Mouse (Mus musculus) ES-CJ7 (cell line): ENCODE results near the gene Auts2.
A peak's percentile ranks its signal among the peaks of the same experiment; 100 is the strongest.
"Not testable (repeated sequence)": the region's sequence is repeated elsewhere in the genome, so short reads cannot be mapped to it uniquely, and the experiment has no call there.

Experiments used
- DNase-seq: peaks from one replicate; pipeline ENCODE4 v3.0.0; 2011; ENCODE audit warnings: low read depth, low spot score

Auts2 gene

GRCm38 (mm10) chr5:132543118-132544071 lies at the start of gene Auts2:
Gene Auts2 (minus strand): TSS chr5:132543344.
- DNase-seq: peak; percentile 94

- DNase-seq: no peak
Observed at GRCm38 (mm10) chr5:132591721-132592695, 48.9 kb upstream of the Auts2 start.

GRCm38 (mm10) chr5:132579774-132580173 lies 36.6 kb upstream of the Auts2 start:
- DNase-seq: no peak

GRCm38 (mm10) chr5:132560771-132561170 lies 17.6 kb upstream of the Auts2 start:
- DNase-seq: not testable (repeated sequence)

GRCm38 (mm10) chr5:132545761-132546160 lies 2.6 kb upstream of the Auts2 start:
- no peak for DNase-seq

GRCm38 (mm10) chr5:132544176-132544995 lies 1.2 kb upstream of the Auts2 start:
- DNase-seq: peak; percentile 44

- DNase-seq: peak; percentile 31
Observed at GRCm38 (mm10) chr5:132542381-132543020, 643 bp downstream of the Auts2 start.

- DNase-seq: peak; percentile 16
Observed at GRCm38 (mm10) chr5:132541951-132542350, 1.2 kb downstream of the Auts2 start.

GRCm38 (mm10) chr5:132541371-132541931 lies 1.7 kb downstream of the Auts2 start:
- no peak for DNase-seq

GRCm38 (mm10) chr5:132540841-132541311 lies 2.3 kb downstream of the Auts2 start:
- peak; percentile 7 for DNase-seq

- DNase-seq: no peak
Observed at GRCm38 (mm10) chr5:132537475-132537874, 5.7 kb downstream of the Auts2 start.

GRCm38 (mm10) chr5:132526395-132526794 lies 16.7 kb downstream of the Auts2 start:
- DNase-seq: peak; percentile 55

GRCm38 (mm10) chr5:132521358-132521873 lies 21.7 kb downstream of the Auts2 start:
- DNase-seq: no peak

- DNase-seq: no peak
Observed at GRCm38 (mm10) chr5:132517879-132518278, 25.3 kb downstream of the Auts2 start.

- DNase-seq: no peak
Observed at GRCm38 (mm10) chr5:132514521-132514920, 28.6 kb downstream of the Auts2 start.

GRCm38 (mm10) chr5:132513206-132513605 lies 29.9 kb downstream of the Auts2 start:
- no peak for DNase-seq

GRCm38 (mm10) chr5:132509464-132509885 lies 33.7 kb downstream of the Auts2 start:
- peak; percentile 8 for DNase-seq

GRCm38 (mm10) chr5:132504893-132505292 lies 38.3 kb downstream of the Auts2 start:
- DNase-seq: no peak

- peak; percentile 56 for DNase-seq
Observed at GRCm38 (mm10) chr5:132503431-132503830, 39.7 kb downstream of the Auts2 start.

- DNase-seq: no peak
Observed at GRCm38 (mm10) chr5:132502036-132502435, 41.1 kb downstream of the Auts2 start.
